Mouse (Mus musculus) erythroblast, adult 5-6 weeks (primary cell): ENCODE measurements around the gene Gm21750. TPM values are rescaled to one million over a fixed set of nuclear protein-coding genes. Genes with fewer than 3 reads are reported as not detected.
"Not testable (repeated sequence)": the region's sequence is repeated elsewhere in the genome, so short reads cannot be mapped to it uniquely, and the experiment has no call there.

Source experiments
- ATAC-seq: replicated peaks from 2 replicates; pipeline ENCODE4 v1.8.0; 2016; ENCODE audit warnings: moderate number of reproducible peaks, mild to moderate bottlenecking, moderate TSS enrichment, inconsistent platforms; ENCODE audit not compliant: poor library complexity, low FRiP score, severe bottlenecking
- total RNA-seq, 2 experiments: library from RNA; stranded (forward) in 1 of 2; stranded (reverse) in 1 of 2; fragments of 150-400 nt in 1 of 2; fragments of 200-764, 138-1000 nt in 1 of 2; gene quantifications; 2 replicates each; pipeline versions ENCODE4 v1.2.3 to v1.2.4; 2015 to 2017; ENCODE audit warnings: low replicate concordance in 2 of 2

The Gm21750 gene
- total RNA-seq (2015; ENCODE audit: low replicate concordance) = not detected in 2 replicates
- total RNA-seq (2017; ENCODE audit: low replicate concordance) = 1.1 TPM in 1 of 2 replicates, not detected in the other

GRCm38 (mm10) chr14:73660925-73661324 lies at the start of gene Gm21750:
Gm21750 (plus strand) TSS chr14:73661225.
- ATAC-seq = not testable (repeated sequence)

GRCm38 (mm10) chr14:73614961-73615360 lies 46.1 kb upstream of the Gm21750 start:
- ATAC-seq = not testable (repeated sequence)

GRCm38 (mm10) chr14:73620880-73621279 lies 40.1 kb upstream of the Gm21750 start:
- ATAC-seq = no peak

GRCm38 (mm10) chr14:73622988-73623387 lies 38.0 kb upstream of the Gm21750 start:
- ATAC-seq = no peak

DNA sequence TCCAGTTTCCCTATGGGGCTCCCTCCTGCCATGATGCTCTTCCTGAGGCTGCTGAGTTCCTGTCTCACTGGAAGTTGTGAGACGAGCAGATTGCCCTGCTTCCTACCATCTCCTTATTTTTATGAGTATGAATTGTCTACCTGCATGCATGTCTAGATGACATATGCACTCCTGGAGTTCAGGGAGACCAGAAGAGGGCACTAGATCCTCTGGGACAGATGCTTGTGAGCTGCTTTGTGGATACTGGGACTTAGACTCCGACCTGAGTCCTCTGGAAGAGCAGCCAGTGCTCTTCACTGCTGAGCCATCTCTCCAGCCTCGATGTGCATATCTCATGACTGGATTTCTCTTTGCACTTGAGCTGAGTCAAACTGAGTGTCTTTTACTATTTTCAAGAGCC lies 35.6 kb upstream of the Gm21750 start:
- ATAC-seq = no peak

- ATAC-seq = no peak
These were observed 29.5 kb upstream of the Gm21750 start for GRCm38 (mm10) chr14:73631511-73631910.

DNA sequence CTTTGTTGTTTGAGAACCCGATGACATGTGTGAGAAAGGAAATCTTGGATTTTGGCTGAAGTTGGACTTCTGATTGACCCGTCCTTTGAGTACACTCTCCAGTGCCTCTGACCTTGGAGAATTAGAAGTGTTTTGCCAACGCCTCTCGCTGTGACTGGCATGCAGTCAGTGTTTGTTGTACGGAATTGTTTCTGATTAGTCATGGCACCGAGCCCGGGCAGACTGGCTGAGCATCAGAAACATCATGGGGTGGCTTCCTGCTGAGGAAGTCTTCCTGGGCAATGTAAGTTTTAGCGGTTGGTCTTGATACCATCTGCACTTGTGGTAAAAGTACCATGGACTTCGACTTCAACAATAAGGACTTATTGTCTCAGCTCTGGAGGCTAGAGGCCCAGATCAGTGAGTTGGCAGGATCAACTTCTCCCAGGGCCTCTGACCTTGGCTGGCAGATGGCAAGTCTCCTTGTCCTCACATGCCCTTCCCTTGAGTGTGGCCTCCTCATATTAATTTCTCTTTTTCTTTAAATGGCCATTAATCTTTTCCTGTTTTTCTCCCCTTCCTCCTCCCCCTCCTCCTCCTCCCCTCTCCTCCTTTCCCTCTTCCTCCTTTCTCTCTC lies 28.3 kb upstream of the Gm21750 start:
- ATAC-seq = no peak

GRCm38 (mm10) chr14:73634356-73634755 lies 26.7 kb upstream of the Gm21750 start:
- no peak for ATAC-seq

DNA sequence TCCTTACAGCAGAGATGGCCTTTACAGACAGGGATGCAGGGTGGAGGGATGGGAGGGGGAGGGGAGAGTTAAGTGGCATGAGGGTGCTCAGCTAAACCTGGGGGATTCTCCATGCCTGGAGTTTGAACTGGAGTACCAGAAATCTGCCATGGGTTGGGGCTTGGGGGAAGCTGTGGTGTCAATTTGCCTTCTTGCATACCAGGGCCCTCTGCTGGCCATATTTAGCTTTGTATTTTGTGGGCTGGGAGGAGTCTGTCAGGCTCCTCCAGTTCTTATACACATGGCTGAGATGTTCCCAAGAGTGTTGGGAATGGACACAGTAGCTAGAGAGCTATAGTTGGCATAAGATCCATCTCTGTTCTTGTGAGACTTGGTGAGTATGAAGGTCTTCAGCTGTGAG lies 23.6 kb upstream of the Gm21750 start:
- no peak for ATAC-seq

DNA sequence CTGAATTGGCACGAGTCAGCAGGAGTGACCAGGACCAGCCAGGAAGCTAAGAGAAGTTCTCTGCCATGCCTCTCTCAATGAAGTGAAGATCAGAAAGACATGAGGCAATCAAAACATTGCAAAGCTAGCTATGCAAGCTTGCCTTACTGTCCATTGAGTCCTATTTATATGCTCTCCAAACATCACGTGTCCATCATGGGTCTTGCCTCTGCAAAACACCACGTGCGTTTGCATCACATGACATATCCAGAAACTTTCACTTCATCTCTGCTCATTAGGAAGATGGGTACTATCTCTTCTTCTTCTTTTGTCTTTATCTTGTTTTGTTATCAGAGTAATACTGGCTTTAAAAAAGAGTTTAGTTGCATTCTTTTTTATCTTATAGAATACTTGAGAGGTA lies 10.8 kb upstream of the Gm21750 start:
- no peak for ATAC-seq

DNA sequence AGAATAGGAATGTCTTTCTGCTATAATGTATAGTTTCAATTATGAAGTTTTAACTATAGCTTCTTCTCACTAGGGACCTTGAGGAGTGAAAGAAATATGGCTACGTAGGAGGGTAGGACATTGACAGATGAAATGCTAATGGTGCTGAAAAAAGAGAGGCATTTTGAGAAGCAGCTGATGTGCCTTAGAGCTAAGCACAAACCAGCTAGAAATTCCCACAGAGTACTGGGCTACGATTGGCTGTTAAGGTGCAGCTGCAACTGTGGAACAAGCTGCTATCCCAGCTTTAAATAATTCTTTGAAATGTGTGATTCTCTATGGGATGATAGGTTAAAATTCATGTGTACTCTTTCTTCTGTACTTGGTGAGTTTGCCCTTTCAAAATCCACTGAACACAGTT lies 9.1 kb downstream of the Gm21750 start:
- ATAC-seq = no peak

DNA sequence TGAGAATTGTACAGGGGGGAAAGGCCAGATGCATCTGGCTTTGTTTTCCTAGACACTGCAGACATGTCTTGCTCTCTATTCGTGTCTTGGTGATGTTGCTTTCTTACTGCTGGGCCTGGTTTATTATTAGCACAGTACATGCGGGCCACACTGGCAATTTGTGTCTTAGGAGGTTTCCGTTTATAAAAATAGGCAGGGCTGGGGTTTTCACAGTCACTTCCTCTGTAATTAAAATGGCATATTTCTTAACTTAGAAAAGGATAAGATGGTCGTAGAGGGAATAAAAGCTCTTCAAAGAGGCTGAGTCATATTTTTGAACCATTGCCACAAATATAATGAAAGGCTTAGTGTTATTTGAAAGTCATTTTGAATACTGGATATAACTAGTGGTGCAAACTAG lies 26.7 kb downstream of the Gm21750 start:
- ATAC-seq = no peak

GRCm38 (mm10) chr14:73688427-73688826 lies 27.4 kb downstream of the Gm21750 start:
- no peak for ATAC-seq

- ATAC-seq = no peak
These were observed 39.2 kb downstream of the Gm21750 start for GRCm38 (mm10) chr14:73700256-73700655.

DNA sequence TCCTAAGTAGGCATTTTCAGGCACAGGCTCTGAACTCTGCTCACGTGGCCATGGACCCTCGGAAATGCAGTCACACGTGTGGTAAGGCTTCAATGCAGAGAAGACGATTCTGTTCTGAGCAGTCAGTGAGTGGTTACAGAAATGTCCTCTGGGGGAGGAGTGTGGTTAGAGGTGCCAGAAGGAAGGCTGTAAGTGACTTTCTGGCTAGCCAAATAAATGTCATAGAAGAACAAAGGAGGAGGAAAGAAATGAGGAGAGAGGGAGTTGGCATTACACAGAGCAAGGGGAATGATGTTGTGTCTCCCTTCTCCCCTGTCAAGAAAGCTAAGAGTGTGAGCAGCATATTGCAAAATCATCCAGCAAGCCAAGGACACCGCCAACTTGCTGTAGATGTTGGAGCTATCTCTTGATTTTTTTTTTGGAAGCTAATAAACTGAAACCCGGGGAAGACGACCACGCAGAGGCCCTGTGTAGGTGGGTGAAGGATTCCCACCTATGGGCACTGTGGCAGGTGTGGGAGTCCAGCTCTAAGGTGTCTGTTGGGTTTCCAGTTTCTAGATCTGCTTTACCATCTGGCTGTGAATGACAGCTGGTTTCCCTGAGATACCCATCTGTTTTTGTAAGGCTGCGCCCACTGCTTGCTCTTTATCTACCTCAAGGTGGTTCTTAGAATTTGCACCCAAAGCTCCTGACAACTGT lies 48.5 kb downstream of the Gm21750 start:
- ATAC-seq = no peak

Other genes with a start within 250 kb of the Gm21750 start
- 8.1 and 10.2 TPM in 2 replicates for gene Med4, start 151.2 kb upstream of the Gm21750 start, total RNA-seq (2015; ENCODE audit: low replicate concordance)
- 9.5 and 20.1 TPM in 2 replicates for gene Med4, start 151.2 kb upstream of the Gm21750 start, total RNA-seq (2017; ENCODE audit: low replicate concordance)
- gene Sucla2, start 135.9 kb upstream of the Gm21750 start, total RNA-seq (2015; ENCODE audit: low replicate concordance) = 16.3 and 18.1 TPM in 2 replicates
- gene Sucla2, start 135.9 kb upstream of the Gm21750 start, total RNA-seq (2017; ENCODE audit: low replicate concordance) = 28.4 and 29.0 TPM in 2 replicates
- 2.5 and 5.2 TPM in 2 replicates for gene Nudt15, start 113.0 kb upstream of the Gm21750 start, total RNA-seq (2015; ENCODE audit: low replicate concordance)
- gene Nudt15, start 113.0 kb upstream of the Gm21750 start, total RNA-seq (2017; ENCODE audit: low replicate concordance) = 1.4 and 3.7 TPM in 2 replicates